Mouse (Mus musculus) ES-Bruce4 (cell line): ENCODE data around the gene Hoxa9.

Experiments used
- CTCF ChIP-seq: IDR thresholded peaks from one replicate; pipeline ENCODE4 v1.8.1; 2011; ENCODE audit warnings: low read depth, low read length
- EP300 ChIP-seq: IDR thresholded peaks from 2 replicates; pipeline ENCODE4 v1.6.1; 2011; ENCODE audit warnings: low read depth, low read length; ENCODE audit not compliant: insufficient read depth

DNA sequence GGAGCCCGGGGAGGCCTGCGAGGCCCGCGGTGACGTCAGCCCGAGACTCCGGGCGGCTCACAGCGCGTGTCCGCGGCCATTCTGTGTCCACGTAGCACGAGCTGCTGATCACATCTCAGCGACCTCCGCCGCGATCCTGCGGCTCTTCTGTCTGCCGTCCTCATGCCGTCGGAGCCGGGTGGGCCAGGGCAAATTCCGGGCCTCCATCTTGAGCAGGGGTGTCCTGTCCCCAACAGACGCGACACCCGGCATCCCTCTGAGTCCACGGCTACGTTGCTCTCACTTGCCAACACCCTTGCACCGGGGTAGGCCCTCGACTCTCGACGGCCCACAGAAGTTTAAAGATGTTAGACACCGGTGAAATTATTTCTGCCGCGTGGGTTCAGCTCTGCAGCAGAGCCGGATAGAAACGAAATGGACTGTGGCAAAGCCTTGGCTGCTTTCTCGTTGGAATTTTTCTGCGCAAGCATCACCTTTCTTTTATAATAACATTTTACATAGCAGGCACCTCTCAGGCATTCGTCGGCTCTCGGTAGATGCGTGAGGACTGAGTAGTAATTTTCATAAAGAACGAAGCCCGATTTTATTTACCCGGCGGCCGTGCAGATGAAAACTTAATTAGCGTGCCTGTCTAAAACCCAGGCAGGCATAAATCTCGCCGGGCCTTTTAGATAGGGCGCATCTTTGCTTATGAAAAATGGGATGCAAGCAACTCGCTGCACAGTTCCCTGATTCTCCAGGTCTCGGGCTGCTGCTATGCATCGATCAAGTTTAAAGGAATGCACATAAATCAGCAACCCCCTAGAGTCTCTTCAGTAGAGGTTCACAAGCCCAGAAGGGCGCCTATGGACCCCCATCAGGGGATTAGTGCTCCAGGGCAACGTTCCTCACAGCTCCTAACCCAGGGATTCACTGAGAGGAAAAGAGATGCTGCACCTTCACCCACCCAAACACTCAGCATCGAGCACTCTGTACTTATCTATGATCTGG is 22.9 kb upstream of the Hoxa9 start:
- TF ChIP-seq CTCF = no peak
- no peak for TF ChIP-seq EP300
